Mouse (Mus musculus): ENCODE measurements around the gene Olfr214. TPM values are rescaled to one million over a fixed set of nuclear protein-coding genes. Genes with fewer than 3 reads are reported as not detected.
"Not testable (repeated sequence)": the region's sequence is repeated elsewhere in the genome, so short reads cannot be mapped to it uniquely, and the experiment has no call there.

Olfr214 gene
- total RNA-seq (2021) = not detected
- long read RNA-seq = 0 reads

- DNase-seq (ENCODE audit: low spot score in 2 of 2) = no peak
These were observed at the start of gene Olfr214 for GRCm38 (mm10) chr6:116553935-116554334. Olfr214 (plus strand) TSS chr6:116554235.

DNA sequence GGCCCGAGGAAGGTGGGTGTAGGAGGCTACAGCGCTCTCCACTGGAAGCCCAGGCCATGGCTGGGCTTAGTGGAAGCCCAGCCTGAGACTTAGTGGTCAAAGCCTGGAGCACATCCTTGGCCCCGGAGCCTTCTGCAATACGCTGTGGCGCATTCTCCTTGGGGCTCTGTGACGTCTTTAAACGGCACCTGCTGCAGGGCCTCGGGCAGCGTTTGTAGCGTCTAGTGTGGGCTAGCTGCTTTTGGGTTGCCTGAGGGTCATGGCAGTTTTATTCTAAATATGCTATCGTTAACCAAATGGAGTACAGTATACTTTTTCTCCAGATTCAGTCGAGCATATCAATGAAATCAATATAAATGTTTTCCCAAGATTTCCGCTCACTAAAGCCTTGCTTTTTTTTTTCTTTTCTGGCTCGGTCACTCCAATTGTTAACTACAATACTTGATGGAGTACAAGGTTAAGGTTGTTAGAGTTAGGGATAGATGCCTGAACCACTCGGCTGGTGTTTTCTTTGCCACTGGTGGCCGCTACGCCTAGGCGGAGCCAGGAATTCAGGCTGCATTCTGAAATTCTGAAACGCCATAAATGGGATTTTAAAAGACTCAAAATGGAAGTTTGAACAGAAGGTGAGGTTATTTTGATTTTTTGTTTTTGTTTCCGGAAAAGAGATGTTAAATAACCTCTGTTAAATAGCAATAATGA lies 47.6 kb upstream of the Olfr214 start, which contains the start of gene Olfr212:
Gene Olfr212, plus strand, starts transcription at position 215 of the 702 bp plus-strand sequence.
- DNase-seq (ENCODE audit: low spot score in 2 of 2) = not testable (repeated sequence)

- no peak for DNase-seq (ENCODE audit: low spot score in 2 of 2)
These were observed 39.2 kb upstream of the Olfr214 start for GRCm38 (mm10) chr6:116514832-116515231.

DNA sequence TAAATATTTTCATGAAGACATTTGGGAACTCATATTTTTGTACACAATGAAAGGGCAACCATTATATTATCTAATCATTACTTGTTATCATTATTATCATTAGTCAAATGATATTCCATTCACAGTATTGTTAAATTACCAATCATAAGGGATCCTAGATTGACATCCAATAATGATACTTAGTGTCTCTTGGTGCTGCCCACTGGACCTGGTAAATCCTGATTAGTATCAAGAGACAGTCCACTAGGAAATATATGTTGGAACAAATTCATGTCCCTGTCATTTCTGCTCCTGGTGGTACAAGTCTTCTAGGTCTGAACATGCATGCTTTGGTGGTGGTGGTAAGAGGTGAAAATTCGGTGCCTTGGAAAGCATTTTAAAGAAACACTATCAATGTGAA lies 15.9 kb upstream of the Olfr214 start, which contains the start of gene Olfr213:
Gene Olfr213, plus strand, starts transcription at position 301 of the 400 bp plus-strand sequence.
- DNase-seq (ENCODE audit: low spot score in 2 of 2) = no peak

DNA sequence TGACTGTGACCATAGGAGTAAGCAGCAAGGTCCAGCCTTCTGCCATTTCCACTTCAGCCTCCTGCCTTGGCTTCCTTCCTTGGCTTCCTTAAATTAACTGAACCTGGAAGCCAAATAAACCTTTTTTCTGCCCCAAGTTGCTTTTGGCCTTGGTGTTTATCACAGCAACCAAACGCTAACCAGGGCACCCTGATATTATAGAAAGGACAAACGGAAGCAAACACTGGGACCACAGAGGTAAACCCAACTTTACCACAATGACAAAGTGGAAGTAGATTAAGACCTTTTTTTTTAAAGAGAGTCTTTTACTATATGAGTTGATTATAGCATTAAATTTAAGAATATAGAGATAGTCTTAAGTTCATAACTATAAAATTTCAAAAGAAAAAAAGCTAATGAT lies 11.5 kb upstream of the Olfr214 start:
- no peak for DNase-seq (ENCODE audit: low spot score in 2 of 2)

GRCm38 (mm10) chr6:116550841-116551240 lies 3.2 kb upstream of the Olfr214 start, which contains the start of gene Gm5580:
Gm5580 (plus strand) TSS chr6:116551141.
- DNase-seq (ENCODE audit: low spot score in 2 of 2) = not testable (repeated sequence)

DNA sequence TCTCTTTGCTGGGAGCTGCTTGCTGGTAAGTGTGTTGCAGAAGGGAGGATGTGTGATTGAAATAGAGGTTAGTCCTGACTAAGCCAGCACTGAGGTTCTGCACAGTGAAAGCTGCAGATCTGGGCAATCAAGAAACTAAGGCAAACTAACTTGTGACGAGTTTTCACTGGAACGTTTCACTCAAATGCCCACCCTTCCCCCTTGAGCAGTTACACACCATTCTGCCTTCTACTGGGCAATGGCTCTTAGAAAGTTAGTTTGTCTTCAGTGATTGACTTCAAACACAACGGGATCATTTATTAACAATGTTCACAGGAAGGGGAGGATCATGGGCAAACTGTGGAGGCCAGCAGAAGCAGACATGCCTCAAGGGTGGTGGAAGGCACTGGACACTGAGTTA lies 917 bp downstream of the Olfr214 start:
- no peak for DNase-seq (ENCODE audit: low spot score in 2 of 2)

- DNase-seq (ENCODE audit: low spot score in 2 of 2) = peak in 1 of 2 experiments; percentile 42
These were observed 15.8 kb downstream of the Olfr214 start for GRCm38 (mm10) chr6:116569834-116570233.

DNA sequence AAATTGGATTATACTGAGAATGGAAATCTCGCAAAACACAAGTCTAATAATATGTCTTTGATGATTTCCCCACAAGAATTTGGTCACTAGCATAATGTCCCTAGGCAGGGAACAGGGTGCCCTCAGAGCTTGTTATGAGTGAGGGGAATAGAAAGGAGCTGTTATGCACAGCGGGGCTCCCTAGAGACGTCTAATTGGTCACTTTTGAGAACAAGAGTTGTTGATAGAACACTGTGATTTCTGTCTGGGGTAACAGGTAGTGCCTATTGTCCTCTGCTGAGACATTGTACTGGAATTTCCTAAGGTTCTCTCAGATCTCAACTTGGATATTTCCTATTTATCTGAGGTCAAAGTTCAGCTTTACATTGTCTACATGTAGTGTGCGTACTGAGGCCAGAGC lies 30.1 kb downstream of the Olfr214 start, which contains the start of gene Olfr215:
Gene Olfr215, minus strand, starts transcription at position 101 of the 400 bp plus-strand sequence.
- DNase-seq (ENCODE audit: low spot score in 2 of 2) = no peak

GRCm38 (mm10) chr6:116600969-116601368 lies 46.9 kb downstream of the Olfr214 start:
- not testable (repeated sequence) for DNase-seq (ENCODE audit: low spot score in 2 of 2)

GRCm38 (mm10) chr6:116607230-116607629 lies 53.2 kb downstream of the Olfr214 start:
- DNase-seq (ENCODE audit: low spot score in 2 of 2) = no peak

Other genes starting within 250 kb of the Olfr214 start
- 10 to 100 TPM; 51.5 to 52.4 TPM for gene March8, start 216.2 kb upstream of the Olfr214 start, total RNA-seq (2021)
- 1 to 10 TPM; 1.1 to 1.5 TPM for gene Alox5, start 93.1 kb upstream of the Olfr214 start, total RNA-seq (2021)
- not detected for gene Olfr211, start 65.1 kb upstream of the Olfr214 start, total RNA-seq (2021)
- gene Olfr212, start 47.7 kb upstream of the Olfr214 start, total RNA-seq (2021) = not detected
- not detected for gene Olfr213, start 15.8 kb upstream of the Olfr214 start, total RNA-seq (2021)
- gene Gm5580, start 3.1 kb upstream of the Olfr214 start, total RNA-seq (2021) = 1 to 10 TPM; 2.6 to 3.2 TPM
- gene Olfr215, start 30.0 kb downstream of the Olfr214 start, total RNA-seq (2021) = not detected
- gene Zfp422, start 74.8 kb downstream of the Olfr214 start, total RNA-seq (2021) = 10 to 100 TPM; 20.5 to 24.6 TPM
- gene Depp1, start 96.4 kb downstream of the Olfr214 start, total RNA-seq (2021) = 1 to 10 TPM; 2.4 to 3.0 TPM
- 1 to 10 TPM; 3.3 to 3.9 TPM for gene Rassf4, start 119.7 kb downstream of the Olfr214 start, total RNA-seq (2021)
- gene Tmem72, start 162.7 kb downstream of the Olfr214 start, total RNA-seq (2021) = under 1 TPM; 0.72 to 0.79 TPM